Mouse (Mus musculus): Measurements from ENCODE around the gene Nelfcd.

The Nelfcd gene

GRCm38 (mm10) chr2:174472818-174473549 is 57.4 kb downstream of the Nelfcd start, which contains the start of gene Prelid3b:
Gene Prelid3b, minus strand, starts transcription at chr2:174473081.
- peak; percentile 99 for DNase-seq (ENCODE audit: low read depth)

DNA sequence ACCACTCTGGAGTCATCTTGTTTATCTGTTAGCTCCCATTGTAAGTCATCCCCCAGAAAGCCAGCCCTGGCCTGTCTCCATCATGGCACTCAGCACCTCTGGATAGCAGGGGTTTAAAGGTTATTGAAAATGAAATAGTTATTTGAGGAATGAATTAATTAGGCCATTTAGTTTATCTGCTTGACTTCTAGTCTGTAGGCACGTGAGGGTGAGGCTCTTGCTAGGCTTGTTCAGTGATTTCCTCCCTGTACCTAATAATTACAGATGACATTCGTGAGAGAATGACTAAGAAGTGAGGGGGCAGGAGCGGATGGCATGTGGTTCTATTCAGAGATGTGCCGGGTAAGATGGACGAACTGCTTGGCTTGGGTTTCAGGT is 57.9 kb downstream of the Nelfcd start:
- no peak for DNase-seq (ENCODE audit: low read depth)

Data from c-Kit-positive CD71-positive TER-119-negative erythroid progenitor cells, embryonic 14.5 days (primary cell).